Mouse (Mus musculus): ENCODE results near the gene Ankrd23.

GRCm38 (mm10) chr1:36586288-36586687 lies 49.6 kb upstream of the Ankrd23 start:
- TF ChIP-seq CTCF (IDR thresholded peaks at IDR 0.05; ENCODE audit: extremely low read depth, insufficient read length, insufficient replicate concordance, low read depth, low read length) = no peak
- TF ChIP-seq POLR2A (IDR thresholded peaks at IDR 0.05; ENCODE audit: low read depth, low read length) = no peak
